Mouse (Mus musculus) neutrophil, adult 83 days (primary cell): ENCODE results near the gene Olfr724. TPM values are rescaled to one million over a fixed set of nuclear protein-coding genes. Genes with fewer than 3 reads are reported as not detected.

ENCODE experiments used
- total RNA-seq, 2 experiments: library from RNA; stranded (reverse); gene quantifications; one replicate each; pipeline ENCODE4 v1.2.4; 2023

Olfr724 gene
- not detected for total RNA-seq

GRCm38 (mm10) chr14:49963174-49963573, at the start of gene Olfr724:
TSS of gene Olfr724 (minus strand) at chr14:49963274.

GRCm38 (mm10) chr14:49931687-49932086, 31.4 kb downstream of the Olfr724 start, which contains the start of gene Olfr723:
TSS of gene Olfr723 (minus strand) at chr14:49931787.

Other genes with a start within 250 kb of the Olfr724 start
- not detected for gene Armh4, start 179.9 kb downstream of the Olfr724 start, total RNA-seq
- gene Olfr722, start 61.3 kb downstream of the Olfr724 start, total RNA-seq: not detected
- not detected for gene Olfr723, start 31.5 kb downstream of the Olfr724 start, total RNA-seq
- not detected for gene Olfr725, start 77.1 kb upstream of the Olfr724 start, total RNA-seq
- not detected for gene Olfr726, start 127.7 kb upstream of the Olfr724 start, total RNA-seq
- gene Olfr727, start 159.9 kb upstream of the Olfr724 start, total RNA-seq: not detected
- not detected for gene Olfr728, start 179.4 kb upstream of the Olfr724 start, total RNA-seq
- gene Olfr729, start 189.6 kb upstream of the Olfr724 start, total RNA-seq: not detected
- not detected for gene Olfr730, start 224.9 kb upstream of the Olfr724 start, total RNA-seq